Mouse (Mus musculus): ENCODE results near the gene Adgrl3.
"Not testable (repeated sequence)": the region's sequence is repeated elsewhere in the genome, so short reads cannot be mapped to it uniquely, and the experiment has no call there.

The Adgrl3 gene

DNA sequence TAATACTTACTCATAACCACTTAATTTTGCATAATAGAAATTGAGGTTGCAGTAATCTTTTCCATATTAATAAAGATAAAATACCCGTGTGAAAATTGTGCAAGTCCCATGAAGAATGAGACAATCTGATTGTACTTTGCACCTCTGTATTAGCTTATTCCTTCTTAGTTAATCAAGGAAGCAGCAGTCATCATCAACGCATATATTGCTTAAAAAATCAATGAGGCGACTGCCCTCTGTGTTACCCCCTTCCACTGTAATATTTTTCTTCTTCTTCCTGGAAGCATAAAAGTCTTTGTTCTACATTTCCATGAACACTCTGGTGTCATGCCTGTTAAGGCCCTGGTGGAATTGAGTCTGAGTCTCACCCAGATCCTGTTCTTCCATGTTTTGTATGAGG, 416.4 kb downstream of the Adgrl3 start:
- no peak for DNase-seq

DNA sequence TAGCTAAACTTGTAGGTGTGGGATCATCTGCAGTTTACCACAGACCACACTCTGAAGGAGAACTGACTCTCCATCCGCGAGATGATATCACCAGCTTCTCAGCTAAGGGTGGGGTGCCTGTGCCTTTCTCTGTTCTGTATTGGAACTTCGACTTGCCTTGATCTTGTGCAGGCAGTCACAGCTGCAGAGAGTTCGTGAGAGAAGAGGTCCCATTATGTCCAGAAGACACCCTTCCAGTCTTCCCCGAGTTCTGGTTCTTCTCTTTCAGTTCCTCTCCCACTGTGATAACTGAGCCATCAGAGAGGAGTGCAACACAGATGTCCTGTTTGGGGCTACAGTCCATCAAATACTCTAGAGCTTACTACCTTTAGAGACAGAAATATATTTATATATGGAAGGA, 422.2 kb downstream of the Adgrl3 start:
- no peak for DNase-seq

DNA sequence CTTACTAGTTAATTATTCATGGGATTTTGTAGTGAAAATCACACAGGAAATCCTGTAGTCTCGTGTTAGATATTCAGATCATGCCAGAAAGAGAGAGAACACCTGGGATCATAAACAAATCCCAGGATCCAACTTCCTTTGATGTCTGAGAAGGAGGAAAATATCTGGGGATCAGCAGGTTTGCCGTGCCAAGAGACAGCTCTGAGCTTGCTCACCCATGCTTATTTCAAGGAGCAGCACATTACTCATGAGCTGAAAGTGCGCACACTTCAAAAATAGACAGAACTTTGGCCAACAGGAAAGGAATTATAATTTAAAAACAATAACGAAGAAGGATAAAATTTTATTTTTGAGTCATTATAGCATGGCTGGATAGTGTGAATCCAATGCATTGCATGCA, 446.0 kb downstream of the Adgrl3 start:
- no peak for DNase-seq

DNA sequence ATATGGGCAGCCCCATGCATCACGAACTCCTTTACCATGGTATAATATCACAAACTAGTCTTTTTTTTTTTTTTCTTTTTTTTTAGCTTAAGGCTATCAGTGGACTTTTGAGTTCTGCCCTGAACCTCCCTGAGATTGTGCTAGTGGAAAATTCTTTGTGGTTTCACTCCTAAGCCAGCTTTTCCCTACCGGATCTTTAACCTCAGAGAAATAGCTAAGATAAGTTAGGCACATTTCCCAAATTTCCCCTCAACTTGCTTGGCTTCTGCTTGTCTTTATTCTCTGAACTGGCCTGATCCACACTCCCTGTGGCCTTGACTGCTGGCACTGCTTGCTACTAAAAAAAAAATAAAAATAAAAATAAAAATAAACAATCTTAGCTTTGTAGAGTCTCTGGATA, 454.7 kb downstream of the Adgrl3 start:
- no peak for DNase-seq

DNA sequence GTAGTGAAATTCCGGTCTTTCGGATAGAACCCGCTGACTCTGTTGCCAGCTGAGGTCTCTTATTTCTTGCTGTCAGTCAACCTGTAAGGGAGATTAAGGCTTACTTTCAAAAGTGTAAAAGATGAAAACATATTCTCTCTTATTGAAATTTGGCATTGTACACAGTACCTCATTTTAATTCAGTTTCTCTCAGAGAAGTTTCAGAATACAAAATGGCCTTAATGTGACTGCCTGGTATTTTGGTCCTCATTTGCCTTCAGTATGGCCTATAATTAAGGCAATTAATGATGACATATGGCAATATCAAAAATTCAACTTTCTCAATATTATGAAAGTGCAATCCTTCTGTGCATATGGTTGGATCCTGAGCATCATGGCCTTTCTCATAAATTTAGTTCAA, 455.5 kb downstream of the Adgrl3 start:
- DNase-seq: no peak

DNA sequence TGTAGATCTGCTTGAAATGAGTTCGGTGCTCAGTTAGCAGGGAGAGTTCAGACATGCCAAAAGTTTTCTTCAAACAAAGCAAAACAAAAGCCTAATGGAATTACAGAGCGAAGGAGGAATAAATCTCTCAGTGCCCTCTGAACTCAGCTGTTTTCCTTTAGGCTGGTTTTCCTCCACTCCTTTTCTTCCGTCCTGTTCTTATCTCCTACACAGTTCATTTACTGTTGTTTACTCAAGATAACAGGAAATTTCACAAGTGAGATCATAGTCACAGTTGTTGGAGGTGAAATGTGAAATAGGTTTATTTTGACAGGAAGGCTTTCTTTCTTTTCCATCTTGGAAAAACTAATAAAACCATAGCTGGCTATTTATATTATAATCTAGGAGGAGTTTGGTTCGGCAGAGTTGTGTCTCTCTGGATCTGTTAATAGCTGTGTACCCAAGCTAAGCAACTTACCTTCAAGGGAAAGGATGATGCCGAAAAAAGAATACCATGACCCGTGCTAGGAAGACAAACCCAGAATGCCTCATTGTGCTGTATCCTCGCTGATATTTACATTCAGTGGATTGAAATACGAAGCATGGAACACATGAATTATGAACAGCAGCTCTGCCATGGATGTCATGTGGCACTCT, 456.2 kb downstream of the Adgrl3 start:
- no peak for DNase-seq

DNA sequence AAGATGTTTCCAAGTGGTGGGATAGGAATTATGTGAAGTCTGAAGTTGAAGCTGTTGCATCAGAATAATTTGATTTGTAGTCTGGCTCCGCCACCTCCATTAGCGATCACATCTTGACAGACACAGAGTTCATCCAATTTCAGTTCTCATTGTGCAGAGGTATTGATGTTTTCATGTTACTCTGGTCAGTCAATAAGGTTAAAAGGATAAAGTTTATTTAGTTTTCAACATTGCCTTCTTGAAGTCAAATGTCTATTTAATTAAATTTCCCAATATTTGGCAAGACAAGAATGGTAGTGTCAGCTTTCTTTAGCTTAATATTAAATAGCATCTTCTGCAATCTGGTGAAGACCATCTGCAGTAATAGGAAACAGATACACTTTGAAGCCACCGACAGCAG, 461.0 kb downstream of the Adgrl3 start:
- DNase-seq: no peak

DNA sequence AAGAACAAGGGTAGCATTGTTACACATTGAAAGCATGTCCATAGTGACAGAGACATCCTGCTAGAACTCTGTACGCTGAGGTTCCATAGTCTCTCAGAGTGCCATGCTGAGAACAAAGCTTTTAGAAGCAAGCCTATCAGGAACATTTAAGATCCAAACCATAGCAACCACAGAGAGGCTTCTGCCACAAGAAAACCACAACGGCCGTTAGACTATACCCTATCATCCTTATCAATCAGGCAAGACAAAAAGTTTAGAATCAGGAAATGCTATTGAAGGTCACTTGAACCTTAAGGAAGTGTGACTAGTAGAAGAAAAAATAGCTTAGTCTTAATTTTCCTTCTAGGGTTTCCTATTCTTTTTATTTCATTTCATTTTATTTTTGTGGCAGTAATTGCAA, 464.0 kb downstream of the Adgrl3 start:
- DNase-seq: no peak

DNA sequence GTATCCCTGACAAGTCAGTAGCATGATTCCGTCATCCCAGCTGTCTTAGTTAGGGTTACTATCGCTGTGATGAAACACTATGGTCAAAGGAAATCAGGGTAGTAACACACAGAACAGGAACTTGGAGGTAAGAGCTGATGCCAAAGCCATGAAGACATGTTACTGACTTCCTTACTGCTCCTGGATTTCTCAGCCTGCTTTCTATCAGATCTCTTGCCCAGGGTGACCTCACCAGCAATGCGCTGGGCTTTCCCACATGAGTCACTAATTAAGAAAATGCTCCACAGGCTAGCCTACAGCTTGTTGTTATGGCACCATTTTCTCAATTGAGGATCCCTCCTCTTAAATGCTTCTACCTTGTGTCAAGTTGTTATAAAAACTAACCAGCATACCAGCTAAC, 481.1 kb downstream of the Adgrl3 start:
- DNase-seq: no peak

DNA sequence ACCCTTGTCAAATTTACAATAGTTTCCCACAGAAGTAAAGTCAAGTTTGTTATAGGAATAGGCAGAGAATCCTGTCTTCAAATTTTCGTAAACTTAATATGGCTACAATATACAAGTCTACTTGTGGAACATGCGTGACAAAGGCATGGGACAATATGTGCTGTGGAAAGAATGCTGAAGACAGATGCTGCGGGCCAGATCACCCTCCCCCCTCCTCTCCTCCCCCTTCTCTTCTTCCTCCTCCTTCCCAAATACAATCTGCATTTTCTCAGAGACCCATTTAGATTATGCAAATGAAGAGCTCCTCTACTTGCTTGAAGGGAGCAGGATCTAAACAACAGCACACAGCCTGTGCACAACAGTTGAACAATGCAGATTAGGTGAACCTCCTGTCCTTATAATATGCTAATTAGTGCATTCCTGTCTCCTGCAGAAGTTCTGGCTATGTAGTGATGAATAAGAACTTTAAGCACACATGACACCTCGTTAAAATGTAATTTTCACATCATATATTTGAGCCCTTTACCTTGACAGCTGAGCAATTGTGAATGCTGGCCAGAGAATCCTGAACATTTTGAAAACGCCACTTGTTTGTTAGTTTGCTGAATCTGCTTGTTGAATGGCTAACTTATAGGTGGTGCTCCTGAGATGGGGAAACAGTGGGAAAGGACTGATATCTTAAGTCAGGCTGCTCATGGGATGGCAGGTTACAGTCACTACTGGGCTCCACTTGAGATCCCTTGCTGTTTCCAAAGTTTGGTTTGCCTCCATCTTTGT, 499.0 kb downstream of the Adgrl3 start:
- DNase-seq: no peak

DNA sequence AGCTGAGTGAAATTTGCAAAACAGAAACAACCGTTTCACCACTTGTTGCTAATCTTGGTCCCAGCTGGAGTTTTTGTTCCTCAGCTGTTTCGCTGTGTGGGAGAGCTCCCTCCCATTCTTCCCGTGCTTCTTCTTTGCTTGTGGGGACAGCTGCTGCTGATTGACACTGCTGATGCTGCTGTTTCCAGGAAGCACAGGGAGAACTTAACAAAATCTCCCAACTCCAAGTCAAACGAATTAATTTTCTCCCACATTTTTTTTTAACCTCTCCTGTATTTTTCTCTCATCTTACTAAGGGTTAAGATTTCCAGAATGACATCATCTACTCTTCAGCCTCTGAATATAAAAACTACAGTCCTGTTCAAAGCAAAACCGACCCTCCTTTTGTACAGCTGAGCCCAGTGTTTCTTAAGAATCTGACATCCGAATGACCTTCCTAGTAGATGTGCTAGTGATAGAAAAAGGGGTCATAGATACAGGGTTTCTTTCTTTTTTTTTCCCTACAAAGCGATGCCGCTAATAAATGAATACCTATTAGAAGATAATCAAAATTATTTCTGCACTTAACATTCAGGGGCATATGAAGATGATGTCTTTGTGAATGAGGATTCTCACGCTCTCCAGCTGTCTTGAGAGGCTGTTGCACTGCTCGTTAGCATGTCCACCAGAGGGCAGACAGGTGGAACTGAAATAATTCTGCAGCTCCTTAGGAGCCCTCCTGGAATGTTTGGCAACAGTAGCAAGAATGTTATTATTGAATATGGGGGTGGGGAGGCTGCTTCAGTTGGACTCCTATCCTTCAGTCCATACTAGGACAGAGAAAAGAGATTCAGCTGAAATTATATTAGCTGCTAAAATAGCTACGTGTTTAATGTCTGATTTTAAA, 499.8 kb downstream of the Adgrl3 start:
- DNase-seq: no peak

DNA sequence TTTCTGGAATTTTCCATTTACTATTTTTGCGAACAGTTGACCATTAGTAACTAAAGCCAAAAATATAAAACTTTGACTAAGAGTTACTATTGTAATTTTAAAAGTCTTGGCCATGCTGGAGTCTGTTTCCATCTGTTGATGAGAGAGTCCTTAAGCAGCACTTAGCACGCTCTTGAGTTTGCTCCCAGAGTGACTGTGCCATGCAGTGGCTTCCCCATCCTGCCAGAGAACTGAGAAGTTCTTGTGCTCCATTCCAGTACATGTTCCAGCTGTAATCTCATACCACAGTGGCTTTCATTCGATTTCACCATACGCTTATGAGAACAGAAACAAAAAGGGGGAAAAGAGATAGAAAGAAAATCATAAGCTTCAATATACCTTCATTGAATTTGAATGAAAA, 502.8 kb downstream of the Adgrl3 start:
- DNase-seq: no peak

DNA sequence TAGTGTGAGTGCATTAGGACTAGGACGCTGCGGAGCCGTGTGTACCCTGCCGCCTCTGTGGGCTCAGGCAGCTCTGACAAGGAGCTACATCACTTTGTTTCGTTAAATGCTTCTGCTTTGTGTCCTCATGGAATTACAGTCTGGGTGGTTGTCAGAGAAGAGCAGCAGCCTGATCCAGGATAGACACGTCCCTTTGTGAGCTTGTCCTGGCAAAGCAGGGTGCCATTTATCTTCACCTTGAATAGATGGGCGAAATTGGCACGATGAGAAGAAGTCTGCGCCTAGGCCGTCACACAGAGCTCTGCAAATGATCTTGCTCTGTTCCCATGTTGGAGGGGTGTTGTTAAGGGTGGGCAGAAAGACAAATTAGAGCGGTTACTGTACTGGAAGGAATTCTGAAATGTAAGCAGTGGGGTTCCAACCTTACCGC, 504.6 kb downstream of the Adgrl3 start:
- DNase-seq: no peak

DNA sequence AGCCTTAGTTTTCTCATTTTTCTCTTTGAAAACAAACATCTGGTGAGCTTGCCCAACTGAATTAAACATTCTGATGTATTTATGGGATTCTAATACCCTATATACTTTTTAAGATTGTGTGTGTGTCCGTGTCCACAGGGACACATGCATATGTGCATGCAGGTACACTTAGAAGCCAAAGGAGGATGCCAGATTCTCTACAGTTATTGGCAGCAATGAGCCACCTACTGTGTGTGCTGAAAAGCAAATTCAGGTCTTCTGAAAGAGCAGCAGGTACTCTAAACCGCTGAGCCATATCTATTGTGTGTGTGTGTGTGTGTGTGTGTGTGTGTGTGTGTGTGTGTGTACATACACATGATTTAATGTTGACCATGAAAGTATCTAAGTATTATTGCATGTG, 505.4 kb downstream of the Adgrl3 start:
- no peak for DNase-seq

DNA sequence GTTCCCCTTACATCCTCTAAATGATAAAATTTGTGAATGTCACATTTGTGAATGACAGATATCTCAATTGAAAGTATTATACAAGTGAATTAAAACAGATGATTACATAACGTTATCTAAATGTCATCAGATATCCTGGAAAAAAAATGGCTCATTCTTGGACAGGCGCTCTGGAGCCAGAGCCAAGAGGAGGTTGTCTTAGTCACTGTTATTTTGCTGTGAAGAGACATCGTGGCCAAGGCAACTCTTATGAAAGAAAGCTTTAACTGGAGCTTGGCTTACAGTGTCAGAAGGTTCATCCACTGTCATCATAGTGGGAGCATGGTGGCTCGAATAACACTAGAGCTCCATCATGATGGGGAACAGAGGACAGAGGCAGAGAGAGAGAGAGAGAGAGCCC, 511.7 kb downstream of the Adgrl3 start:
- no peak for DNase-seq

DNA sequence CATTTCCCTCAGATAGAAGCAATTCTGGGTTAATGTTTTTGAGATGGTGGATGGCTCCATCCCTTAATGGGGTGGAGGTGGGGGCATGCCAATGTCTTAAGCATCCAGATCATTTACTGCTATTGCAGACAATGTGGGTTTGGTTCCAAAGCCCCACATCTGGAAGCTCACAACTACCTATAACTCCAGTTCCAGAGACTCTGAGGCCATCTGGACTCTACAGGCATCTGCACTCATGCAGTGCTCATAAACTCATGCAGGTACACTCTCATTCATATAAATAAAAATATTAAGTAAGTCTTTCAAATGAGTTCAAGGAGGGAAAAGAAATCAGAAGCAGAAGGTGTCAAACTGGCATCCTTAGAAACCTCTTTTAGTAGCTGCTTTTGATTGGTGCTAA, 530.3 kb downstream of the Adgrl3 start:
- no peak for DNase-seq

DNA sequence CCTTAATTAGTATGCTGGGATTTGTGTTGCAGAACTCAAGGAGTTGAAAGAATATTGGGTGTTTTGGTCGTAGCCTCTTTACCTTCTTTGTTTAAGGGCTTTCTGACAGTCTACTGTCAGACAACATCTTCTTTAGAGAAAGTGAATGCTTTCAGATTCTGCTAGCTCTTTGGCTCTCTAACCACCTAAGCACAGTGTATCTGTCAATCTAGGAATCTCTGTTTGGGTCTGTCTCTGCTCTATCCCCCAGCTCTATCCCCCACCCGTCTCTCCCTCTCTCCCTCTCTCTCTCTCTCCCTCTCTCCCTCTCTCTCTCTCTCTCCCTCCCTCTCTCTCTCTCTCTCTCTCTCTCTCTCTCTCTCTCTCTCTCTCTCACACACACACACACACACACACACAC, 535.2 kb downstream of the Adgrl3 start:
- not testable (repeated sequence) for DNase-seq

DNA sequence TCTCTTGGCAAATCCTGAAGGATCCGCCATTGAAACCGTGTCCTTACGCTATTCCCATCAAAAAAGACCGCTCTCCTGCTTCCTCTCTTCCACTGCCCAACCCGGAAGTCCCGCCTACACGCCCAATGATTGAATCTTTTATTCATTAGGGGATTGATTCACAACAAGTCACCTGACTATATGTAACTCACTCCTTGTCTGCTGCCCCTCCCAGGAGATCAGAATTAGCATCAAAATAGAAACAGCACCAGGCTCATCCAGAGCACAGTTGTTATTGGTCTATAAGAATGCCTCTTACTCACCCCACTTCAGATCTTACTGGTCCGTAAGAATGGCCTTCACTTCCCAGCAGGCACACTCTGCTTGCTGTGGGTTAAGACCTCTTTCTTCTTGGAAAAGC, 536.1 kb downstream of the Adgrl3 start:
- DNase-seq: no peak

DNA sequence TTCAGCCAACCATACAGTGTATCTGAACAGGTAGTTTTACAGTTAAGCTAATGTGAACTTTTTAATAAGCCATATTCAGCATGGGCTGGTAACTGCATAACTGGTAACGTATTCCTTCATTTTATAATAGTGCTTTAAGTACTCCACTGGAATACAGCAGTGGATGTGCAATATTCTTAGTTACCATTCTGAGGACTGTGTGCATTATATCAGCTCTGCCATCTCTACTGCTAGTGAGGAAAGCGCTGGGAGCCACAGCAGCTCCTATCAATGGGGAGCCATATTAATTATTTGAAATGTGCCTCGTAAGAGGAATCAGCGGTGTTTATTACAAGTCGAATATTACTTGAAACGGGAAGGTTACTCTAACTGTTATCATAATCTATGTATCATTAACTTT, 539.0 kb downstream of the Adgrl3 start:
- no peak for DNase-seq

DNA sequence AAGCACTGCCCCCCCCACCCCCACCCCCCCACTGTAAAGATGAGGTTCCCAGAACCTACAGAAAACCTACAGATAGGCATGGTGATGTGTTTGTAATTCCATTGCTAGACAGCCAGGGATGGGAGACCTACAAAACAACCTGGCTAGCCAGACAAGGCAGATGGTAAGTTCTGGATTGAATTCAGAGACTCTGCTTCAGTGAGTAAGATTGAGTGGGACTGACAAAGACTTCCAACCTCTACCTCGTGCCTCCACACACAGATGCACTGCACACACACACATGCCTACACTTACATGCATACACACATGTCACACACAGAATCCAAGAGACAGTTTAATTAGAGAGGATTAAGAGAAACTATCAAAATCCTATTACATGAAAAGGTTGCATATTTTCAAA, 544.4 kb downstream of the Adgrl3 start:
- no peak for DNase-seq

DNA sequence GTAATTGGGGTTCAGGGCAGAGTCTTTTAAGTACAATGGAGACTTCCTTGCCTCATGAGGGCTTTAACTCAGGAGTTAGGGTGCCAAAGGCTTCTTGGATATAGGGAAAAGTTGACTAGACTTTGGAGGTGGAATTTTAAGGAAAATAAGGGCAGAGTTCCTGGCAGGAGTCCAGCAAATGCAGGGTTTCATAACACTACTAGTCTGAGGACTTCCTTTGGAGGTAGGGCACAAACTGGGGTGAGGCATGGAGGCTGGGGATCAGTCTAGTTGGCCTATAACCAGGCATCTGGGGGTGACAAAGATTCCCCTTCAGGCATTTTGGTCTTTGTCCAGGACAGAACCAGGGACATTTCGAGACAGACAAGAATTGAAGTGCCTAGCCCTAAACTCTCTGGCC, 546.6 kb downstream of the Adgrl3 start:
- DNase-seq: no peak

DNA sequence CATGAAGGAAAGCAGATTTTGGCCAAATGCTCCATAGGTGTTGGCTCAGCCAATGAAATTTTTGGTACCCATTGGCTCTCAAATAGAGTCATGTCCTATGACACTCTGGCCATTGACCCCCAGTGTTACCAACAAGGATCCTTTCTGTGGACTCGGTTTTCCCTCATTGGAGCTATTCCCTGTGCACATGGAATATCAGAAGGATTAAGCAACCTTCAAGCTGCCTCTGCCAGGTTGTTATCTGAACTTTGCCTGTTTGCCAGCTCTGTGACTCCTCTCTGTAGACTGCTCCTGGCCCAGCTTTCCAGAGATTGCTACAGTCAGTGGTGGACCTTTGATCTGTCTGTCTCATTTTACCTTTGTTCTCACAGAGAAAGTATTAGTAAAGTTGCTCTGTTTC, 548.8 kb downstream of the Adgrl3 start:
- DNase-seq: no peak

DNA sequence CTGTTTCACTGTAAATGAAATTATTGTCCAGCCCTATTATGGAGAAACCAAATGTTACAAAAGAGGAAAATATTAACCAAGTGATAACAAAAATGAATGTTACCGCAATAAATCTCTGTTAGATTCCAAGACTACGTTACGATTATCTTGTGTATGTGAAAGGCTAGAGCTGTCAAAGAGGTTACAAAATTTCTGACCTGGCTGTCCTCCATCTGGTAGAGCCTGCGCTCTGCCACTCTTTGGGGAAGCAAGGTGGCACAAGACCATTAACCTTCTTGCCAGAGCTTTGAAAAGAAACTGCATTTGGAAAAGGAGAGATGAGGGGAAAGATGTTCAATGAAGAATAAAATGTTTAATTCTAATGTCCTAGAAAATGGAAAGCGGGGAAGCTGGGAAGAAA, 562.9 kb downstream of the Adgrl3 start:
- no peak for DNase-seq

DNA sequence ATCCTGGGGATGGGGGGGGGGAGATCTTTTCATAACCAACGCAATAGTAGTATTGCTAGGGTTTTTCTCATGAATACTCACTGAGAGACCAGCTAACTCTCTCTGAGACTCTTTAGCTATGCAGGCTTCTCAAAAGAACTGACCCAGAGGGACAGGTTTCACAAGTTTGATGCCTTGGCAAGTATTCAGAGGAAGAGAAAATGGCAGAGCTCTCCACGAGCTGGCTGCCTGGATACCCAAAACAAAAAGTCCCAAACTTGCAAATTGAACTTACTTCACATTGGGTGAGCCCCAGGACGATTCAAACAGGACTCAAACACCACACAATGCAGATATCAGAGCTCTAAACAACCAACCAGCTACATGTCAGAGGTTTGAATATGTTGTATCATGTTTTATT, 563.5 kb downstream of the Adgrl3 start:
- DNase-seq: no peak

Measured in thymus, postnatal 4 days (tissue).